Mouse (Mus musculus) adrenal gland, adult 8-10 months (tissue): Measurements from ENCODE around the gene Cntn4. TPM values are rescaled to one million over a fixed set of nuclear protein-coding genes. Genes with fewer than 3 reads are reported as not detected.

Experiments
- DNase-seq: peaks from one replicate; pipeline ENCODE4 v3.0.0; 2022
- total RNA-seq, 4 experiments: library from RNA; stranded (reverse); gene quantifications; 2 replicates each; pipeline ENCODE4 v1.2.4; 2022

Cntn4 gene
- total RNA-seq, 4 experiments from 2014 or later, result 0.10 to 0.54 (median 0.21) TPM

- no peak for DNase-seq
Measured at GRCm38 (mm10) chr6:106078629-106079028, 401.2 kb downstream of the Cntn4 start.

- no peak for DNase-seq
Measured at GRCm38 (mm10) chr6:106097856-106098255, 420.4 kb downstream of the Cntn4 start.

GRCm38 (mm10) chr6:106118523-106119081 lies 441.1 kb downstream of the Cntn4 start:
- DNase-seq, result peak; percentile 3

- DNase-seq, result no peak
Measured at GRCm38 (mm10) chr6:106153530-106153929, 476.1 kb downstream of the Cntn4 start.

- DNase-seq, result no peak
Measured at GRCm38 (mm10) chr6:106155362-106155761, 477.9 kb downstream of the Cntn4 start.

- no peak for DNase-seq
Measured at GRCm38 (mm10) chr6:106177546-106177945, 500.1 kb downstream of the Cntn4 start.

GRCm38 (mm10) chr6:106181596-106181995 lies 504.1 kb downstream of the Cntn4 start:
- no peak for DNase-seq

- no peak for DNase-seq
Measured at GRCm38 (mm10) chr6:106200974-106201373, 523.5 kb downstream of the Cntn4 start.

GRCm38 (mm10) chr6:106207401-106207800 lies 529.9 kb downstream of the Cntn4 start:
- peak; percentile 12 for DNase-seq

- DNase-seq, result no peak
Measured at GRCm38 (mm10) chr6:106213071-106213470, 535.6 kb downstream of the Cntn4 start.

GRCm38 (mm10) chr6:106237046-106237948 lies 559.8 kb downstream of the Cntn4 start:
- DNase-seq, result no peak

- DNase-seq, result no peak
Measured at GRCm38 (mm10) chr6:106241553-106241952, 564.1 kb downstream of the Cntn4 start.

GRCm38 (mm10) chr6:106263396-106263795 lies 585.9 kb downstream of the Cntn4 start:
- DNase-seq, result no peak

- no peak for DNase-seq
Measured at GRCm38 (mm10) chr6:106265487-106265886, 588.0 kb downstream of the Cntn4 start.

GRCm38 (mm10) chr6:106266304-106266703 lies 588.8 kb downstream of the Cntn4 start:
- DNase-seq, result no peak

GRCm38 (mm10) chr6:106268723-106269122 lies 591.3 kb downstream of the Cntn4 start:
- no peak for DNase-seq

GRCm38 (mm10) chr6:106277139-106277538 lies 599.7 kb downstream of the Cntn4 start:
- DNase-seq, result no peak

- DNase-seq, result no peak
Measured at GRCm38 (mm10) chr6:106281621-106282020, 604.2 kb downstream of the Cntn4 start.

- no peak for DNase-seq
Measured at GRCm38 (mm10) chr6:106283815-106284214, 606.4 kb downstream of the Cntn4 start.

GRCm38 (mm10) chr6:106299451-106299850 lies 622.0 kb downstream of the Cntn4 start:
- peak; percentile 53 for DNase-seq

- DNase-seq, result no peak
Measured at GRCm38 (mm10) chr6:106300179-106300578, 622.7 kb downstream of the Cntn4 start.

GRCm38 (mm10) chr6:106302435-106302834 lies 625.0 kb downstream of the Cntn4 start:
- DNase-seq, result no peak

GRCm38 (mm10) chr6:106328987-106329386 lies 651.5 kb downstream of the Cntn4 start:
- no peak for DNase-seq

GRCm38 (mm10) chr6:106329636-106330035 lies 652.2 kb downstream of the Cntn4 start:
- no peak for DNase-seq
